Mouse (Mus musculus) cerebellum, adult 2 months (tissue): Measurements from ENCODE around the gene Eif4g1.

Experiments
- CTCF ChIP-seq: fragments of 200-500 bp; IDR thresholded peaks from 2 replicates; pipeline ENCODE4 v1.5.1; 2011; ENCODE audit warnings: low read depth, mild to moderate bottlenecking, control low read depth, low read length, moderate library complexity, borderline replicate concordance; ENCODE audit not compliant: insufficient read depth
- POLR2A ChIP-seq: fragments of 200-500 bp; IDR thresholded peaks from 2 replicates; pipeline ENCODE4 v1.6.1; 2011; ENCODE audit warnings: low read length, control low read depth, borderline replicate concordance; ENCODE audit not compliant: insufficient read depth

DNA sequence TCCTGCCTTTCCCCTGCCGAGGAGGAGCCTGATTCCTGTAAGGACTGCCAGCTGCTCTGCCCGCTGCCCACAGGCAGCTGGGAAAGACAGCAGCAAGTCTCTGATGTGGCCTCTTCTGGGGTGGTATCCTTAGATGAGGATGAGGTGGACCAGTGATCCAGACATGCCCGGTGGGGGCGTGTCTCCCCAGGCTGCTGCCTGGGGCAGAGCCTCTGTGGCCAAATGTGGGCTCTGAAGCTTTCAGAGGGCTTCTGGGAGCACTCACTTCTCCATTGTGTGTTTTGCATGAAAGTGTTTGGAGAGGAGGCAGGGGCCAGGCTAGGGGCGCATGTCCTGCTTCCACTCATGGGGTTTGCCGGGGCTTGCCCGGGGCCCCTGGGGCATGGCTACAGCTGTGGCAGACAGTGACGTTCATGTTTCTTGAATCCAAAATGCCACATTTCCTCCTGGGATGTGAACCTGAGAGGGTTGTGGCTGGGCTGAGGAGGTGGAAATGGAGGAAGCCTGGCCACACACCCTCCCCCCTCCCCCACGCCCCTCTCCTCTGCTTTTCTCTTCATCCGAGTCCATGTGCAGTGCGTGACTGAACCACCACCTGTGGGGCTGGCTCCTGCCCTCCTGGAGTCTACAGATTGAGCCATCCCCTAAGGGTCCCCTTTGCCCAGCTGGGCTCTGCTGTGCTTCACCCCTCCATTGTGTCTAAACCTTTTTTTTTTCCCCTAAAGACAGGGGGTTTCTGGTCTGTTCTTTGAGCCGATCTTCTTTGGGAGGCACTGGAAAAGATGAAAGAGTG, 33.8 kb downstream of the Eif4g1 start:
- TF ChIP-seq CTCF (no peak), POLR2A (no peak)
